Mouse (Mus musculus): ENCODE results near the gene Olfr688.

Olfr688 gene

DNA sequence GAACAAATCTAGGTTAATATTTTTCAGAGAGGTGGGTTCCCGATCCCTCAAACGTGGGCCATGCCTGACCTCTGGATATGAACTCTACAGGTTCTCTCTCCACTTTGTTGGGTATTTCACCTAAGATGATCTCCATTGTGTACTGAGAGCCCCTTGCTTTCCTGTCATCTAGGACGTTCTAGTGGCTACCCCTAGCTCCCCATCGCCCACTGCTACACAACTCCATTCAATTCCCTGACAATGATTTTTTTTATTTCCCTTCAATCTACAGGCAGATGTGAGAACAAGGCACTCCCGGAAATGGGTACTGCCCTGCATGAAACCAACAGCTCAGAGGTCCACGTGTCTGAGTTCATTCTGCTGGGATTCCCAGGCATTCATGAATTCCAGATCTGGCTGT lies at the start of gene Olfr688:
Gene Olfr688 (plus strand): TSS at position 301 of the 400 bp plus-strand sequence.
- in situ Hi-C loops (cut with MboI) = no loop called here

DNA sequence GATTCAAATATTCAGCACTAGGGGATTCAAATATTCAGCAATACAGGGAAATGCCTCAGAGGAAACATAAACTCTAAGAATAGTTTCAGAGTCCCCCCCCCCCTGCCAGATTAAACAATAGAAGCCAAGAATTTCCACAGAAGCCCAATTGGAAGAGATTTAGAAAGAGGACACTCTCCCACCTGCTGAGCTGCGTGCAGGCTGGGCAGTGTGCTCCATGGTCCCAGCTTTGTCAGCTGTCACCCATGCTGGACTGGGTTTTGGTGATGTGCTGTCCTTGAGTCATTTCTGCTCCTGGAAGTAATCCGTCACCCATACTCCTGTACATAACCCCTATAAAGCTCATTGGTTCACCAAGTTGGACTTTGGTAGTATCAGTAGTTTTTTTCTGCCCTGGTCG lies 40.2 kb upstream of the Olfr688 start:
- in situ Hi-C loops (cut with MboI) = no loop called here

DNA sequence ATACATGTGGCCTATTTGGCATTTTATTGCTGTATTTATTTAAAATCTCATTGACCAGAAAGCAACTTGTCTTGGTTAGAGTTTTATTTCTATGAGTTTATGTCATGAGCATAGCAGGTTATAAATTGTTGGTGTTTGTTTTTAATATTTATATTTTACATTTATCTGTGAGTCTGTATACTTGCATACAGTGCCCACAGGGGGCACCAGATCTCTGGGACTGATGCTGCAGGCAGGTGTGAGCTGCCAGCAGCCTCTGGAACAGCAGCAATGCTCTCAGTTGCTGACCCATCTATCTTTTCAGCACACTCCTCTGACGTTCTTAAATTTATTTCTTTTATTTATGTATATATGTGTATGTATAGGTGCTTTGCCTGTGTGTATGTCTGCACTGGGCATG lies 39.7 kb upstream of the Olfr688 start:
- in situ Hi-C loops (cut with MboI) = no loop called here

DNA sequence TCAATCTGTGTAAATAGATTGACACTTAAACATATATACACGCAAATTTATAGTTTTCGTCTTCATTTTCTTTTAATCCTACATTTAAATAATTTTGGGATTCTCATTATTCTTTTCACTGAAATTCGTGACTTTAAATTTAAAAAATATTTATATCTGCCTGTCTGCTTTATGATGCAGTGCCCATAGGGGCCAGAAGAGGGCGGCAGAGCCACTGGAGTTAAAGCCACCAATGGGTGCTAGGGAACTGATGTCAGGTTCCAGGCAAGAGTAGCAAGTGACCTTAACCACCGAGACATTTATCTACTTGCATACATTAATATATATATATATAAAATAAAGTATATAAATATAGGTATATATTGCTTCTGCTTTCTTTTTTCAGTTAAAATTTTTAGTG lies 31.2 kb upstream of the Olfr688 start:
- in situ Hi-C loops (cut with MboI) = no loop called here

DNA sequence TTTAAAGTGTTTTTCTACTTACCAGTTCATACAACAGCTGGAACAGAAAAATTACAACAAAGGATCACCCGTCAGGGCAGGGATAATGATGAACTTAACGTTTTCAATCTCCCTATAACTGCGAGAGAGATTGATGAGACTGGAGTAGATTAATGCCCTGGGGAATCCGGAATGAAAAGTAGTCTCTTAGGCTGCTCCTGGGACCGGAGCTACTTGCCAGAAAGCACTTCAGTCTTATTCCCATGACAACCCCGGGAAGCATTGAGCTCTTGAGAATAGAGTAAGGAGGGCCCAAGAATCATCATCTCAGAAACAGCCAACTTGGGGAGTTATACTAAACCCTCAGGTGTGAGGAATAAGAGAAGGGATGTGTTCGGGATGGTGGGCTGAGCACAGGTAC lies 15.5 kb upstream of the Olfr688 start:
- in situ Hi-C loops (cut with MboI) = no loop called here

DNA sequence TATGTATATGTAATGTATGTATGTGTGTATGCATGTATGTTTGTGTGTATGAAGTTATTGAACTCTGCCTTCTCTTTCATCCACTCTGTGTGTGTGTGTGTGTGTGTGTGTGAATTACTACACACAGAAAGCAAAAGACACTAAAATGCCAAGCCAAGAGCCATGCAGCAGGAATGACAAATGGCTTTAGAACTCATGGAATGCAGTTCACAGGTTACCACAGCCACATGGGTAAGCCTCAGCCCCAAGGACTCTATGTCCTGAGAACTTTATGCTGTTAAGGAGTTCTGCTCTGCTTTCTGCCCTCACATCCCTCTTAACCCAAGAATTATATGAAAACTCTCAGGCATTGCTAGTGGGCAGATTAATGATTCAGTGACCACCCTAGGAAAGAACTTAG lies 2.2 kb downstream of the Olfr688 start:
- in situ Hi-C loops (cut with MboI) = no loop called here

DNA sequence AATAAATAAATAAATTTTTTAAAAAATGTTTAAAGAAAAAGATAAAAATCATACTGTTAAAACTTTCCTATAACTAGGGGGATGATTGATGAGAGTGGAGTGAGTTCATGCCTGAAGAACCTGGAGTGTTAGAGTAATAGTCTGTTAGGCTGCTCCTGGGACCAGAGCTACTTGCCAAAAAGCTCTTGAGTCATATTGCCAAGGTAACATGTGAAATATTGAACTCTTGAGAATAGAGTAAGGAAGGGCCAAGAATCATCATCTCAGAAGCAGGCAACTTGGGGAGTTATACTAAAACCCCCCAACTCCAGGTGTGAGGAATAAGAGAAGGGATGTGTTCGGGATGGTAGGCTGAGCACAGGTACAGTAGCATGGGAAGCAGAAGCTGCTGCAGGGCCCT lies 23.0 kb downstream of the Olfr688 start, which contains the start of gene Olfr689:
Gene Olfr689 (plus strand): TSS at position 301 of the 400 bp plus-strand sequence.
- in situ Hi-C loops (cut with MboI) = no loop called here

DNA sequence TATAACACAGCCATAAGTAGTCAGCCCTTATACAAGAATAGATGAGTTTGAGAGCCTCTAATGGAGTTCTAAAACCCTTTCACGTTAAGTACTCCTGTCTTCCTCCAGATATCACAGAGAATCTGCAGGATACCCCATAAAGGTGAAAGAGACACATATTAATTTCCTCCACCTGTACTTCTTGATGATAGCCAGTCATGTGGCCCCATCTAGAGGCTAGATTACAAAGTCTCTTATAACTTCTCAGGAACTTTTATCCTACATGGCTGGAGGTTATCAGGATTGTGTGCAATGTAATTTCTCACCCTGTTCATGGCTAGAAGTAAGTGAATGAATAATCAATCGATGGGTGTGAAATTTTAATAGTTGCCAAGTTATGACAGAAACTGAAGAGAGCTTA lies 37.4 kb downstream of the Olfr688 start:
- in situ Hi-C loops (cut with MboI) = no loop called here

DNA sequence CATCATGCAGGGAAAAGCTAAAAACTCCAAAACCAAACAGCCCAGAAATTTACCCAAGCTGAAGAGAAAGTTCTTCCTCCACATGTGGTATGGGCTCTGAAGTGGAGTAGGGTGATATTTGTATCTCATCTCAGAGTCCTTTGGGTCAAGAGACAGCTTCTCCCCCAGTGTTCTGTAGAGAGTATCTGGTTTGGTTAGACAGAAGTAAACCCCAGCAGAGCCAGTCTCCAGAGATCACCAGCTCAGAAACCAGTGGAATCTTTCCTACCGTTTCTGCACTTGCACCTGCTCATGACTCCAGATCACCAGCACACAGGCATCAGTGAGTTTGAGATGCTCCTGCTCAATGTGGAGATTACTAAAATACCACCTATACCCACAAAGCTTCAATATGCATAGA lies 46.1 kb downstream of the Olfr688 start, which contains the start of gene Olfr690:
Gene Olfr690 (minus strand): TSS at position 101 of the 400 bp plus-strand sequence.
- in situ Hi-C loops (cut with MboI) = no loop called here
